Mouse (Mus musculus) liver, embryonic 16.5 days (tissue): ENCODE results near the gene Tmem178b. TPM values are rescaled to one million over a fixed set of nuclear protein-coding genes. Genes with fewer than 3 reads are reported as not detected.

Experiments
- ATAC-seq: fragments of 200-750 bp; cut with Nextera tagmentation; 2 replicates; pipeline ENCODE4 v1.8.0; 2017; ENCODE audit warnings: low read depth, mild to moderate bottlenecking, moderate number of reproducible peaks, moderate library complexity
- H3K27ac ChIP-seq: fragments of 300-500 bp; sonication (generic); 2 replicates; pipeline ENCODE4 v1.5.1; 2014; ENCODE audit warnings: mild to moderate bottlenecking, low read length
- H3K27me3 ChIP-seq: fragments of 300-500 bp; sonication (generic); 2 replicates; pipeline ENCODE4 v1.6.1; 2014; ENCODE audit warnings: low read depth, low read length, mixed read lengths; ENCODE audit not compliant: control insufficient read depth, insufficient read depth
- H3K36me3 ChIP-seq: fragments of 300-500 bp; sonication (generic); 2 replicates; pipeline ENCODE4 v1.6.1; 2014; ENCODE audit warnings: mild to moderate bottlenecking; ENCODE audit not compliant: control insufficient read depth, insufficient read depth
- H3K4me1 ChIP-seq: fragments of 300-500 bp; sonication (generic); 2 replicates; pipeline ENCODE4 v1.6.1; 2014; ENCODE audit warnings: low read depth, low read length, mixed read lengths; ENCODE audit not compliant: control insufficient read depth
- H3K4me2 ChIP-seq: fragments of 300-500 bp; sonication (generic); 2 replicates; pipeline ENCODE4 v1.6.1; 2014; ENCODE audit warnings: low read depth, low read length, mixed read lengths
- H3K4me3 ChIP-seq: fragments of 300-500 bp; sonication (generic); 2 replicates; pipeline ENCODE4 v1.5.1; 2014; ENCODE audit warnings: low read depth, mild to moderate bottlenecking, low read length
- H3K9ac ChIP-seq: fragments of 300-500 bp; sonication (generic); 2 replicates; pipeline ENCODE4 v1.6.1; 2014; ENCODE audit warnings: low read depth, low read length
- H3K9me3 ChIP-seq: fragments of 300-500 bp; sonication (generic); replicated peaks from 2 replicates; pipeline ENCODE4 v1.6.1; 2016; ENCODE audit warnings: low read length; ENCODE audit not compliant: control insufficient read depth
- WGBS: fragments of 180-500 bp; shearing (Covaris S2); extraction: QIAGEN DNeasy Blood & Tissue Kit; methylation state at CpG from one replicate; pipeline ENCODE4 v1.1.7; 2014; ENCODE audit not compliant: insufficient replicate concordance; 5-methylcytosine and 5-hydroxymethylcytosine counted together
- polyA plus RNA-seq: library from polyadenylated mRNA; unstranded; fragments of >200 nt; fragmentation: Nextera tagmentation; extraction: Ambion mirVana; gene quantifications from 2 replicates; pipeline ENCODE4 v1.2.1, GENCODE M21; 2015

The Tmem178b gene
- polyA plus RNA-seq, 1 experiment from 2014 or later = not detected

- Histone ChIP-seq H3K9me3 (no peaks in the 10 kb centered on the region), H3K4me1 (no peaks in the 10 kb centered on the region), H3K27ac (no peak overlapping the region), H3K36me3 (no peaks in the 10 kb centered on the region), H3K4me3 (no peak overlapping the region), H3K9ac (no peak overlapping the region), H3K4me2 (no peak overlapping the region), H3K27me3 (no peaks in the 10 kb centered on the region)
- ATAC-seq = no peak
- 39% methylated on average over 4 of the region's 4 CpGs for WGBS
These were observed 304.8 kb downstream of the Tmem178b start for GRCm38 (mm10) chr6:40177870-40178269.

DNA sequence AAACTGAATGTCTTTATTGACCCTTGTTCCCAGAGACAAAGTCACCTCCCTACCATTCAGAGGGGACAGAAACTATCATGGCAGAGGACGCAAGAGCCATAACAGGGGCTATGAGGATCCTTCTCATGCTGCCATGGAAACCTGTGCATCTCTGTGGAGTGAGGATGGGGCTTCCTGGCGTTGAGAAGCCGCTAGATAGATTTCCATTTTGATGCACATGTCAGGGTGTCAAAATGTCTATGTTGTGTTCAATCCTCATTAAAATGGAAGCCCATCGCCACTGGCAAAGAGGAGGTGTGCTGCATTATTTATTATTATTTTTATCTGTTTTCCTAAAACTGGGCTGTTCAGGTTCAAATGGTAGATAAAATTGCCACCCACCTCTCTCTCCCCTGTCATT, 307.5 kb downstream of the Tmem178b start:
- Histone ChIP-seq H3K36me3 (no peaks in the 10 kb centered on the region), H3K4me1 (no peaks in the 10 kb centered on the region), H3K9ac (no peak overlapping the region), H3K4me3 (no peak overlapping the region), H3K27me3 (no peaks in the 10 kb centered on the region), H3K27ac (no peak overlapping the region), H3K9me3 (no peaks in the 10 kb centered on the region), H3K4me2 (no peak overlapping the region)
- 53% methylated on average over 4 of the region's 4 CpGs for WGBS
- ATAC-seq = no peak

DNA sequence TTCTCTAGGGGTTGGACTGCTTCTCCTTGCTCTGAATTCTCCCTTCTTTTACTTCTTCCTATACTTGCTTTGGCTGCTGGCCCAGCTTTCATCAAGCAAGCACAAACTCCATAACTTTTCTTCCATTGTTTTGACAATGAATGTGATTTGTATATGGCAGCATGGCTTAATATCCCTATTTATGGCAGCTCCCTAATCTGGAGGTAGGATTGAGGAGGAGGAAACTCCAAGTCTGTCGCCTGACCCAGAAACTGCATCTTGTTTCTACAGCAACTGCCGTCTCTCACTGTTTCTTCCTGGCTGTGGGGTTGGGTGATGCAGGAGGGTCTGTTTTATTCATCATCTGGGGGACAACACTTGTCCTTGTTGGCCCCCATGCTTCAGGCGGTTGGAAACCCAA, 327.6 kb downstream of the Tmem178b start:
- no peak overlapping the region for H3K4me2 ChIP-seq
- no peaks in the 10 kb centered on the region for H3K9me3 ChIP-seq
- no peak overlapping the region for H3K9ac ChIP-seq
- no peaks in the 10 kb centered on the region for H3K4me1 ChIP-seq
- no peaks in the 10 kb centered on the region for H3K36me3 ChIP-seq
- no peaks in the 10 kb centered on the region for H3K27me3 ChIP-seq
- no peak overlapping the region for H3K4me3 ChIP-seq
- ATAC-seq = no peak
- 43% methylated on average over 3 of the region's 3 CpGs for WGBS
- no peak overlapping the region for H3K27ac ChIP-seq

DNA sequence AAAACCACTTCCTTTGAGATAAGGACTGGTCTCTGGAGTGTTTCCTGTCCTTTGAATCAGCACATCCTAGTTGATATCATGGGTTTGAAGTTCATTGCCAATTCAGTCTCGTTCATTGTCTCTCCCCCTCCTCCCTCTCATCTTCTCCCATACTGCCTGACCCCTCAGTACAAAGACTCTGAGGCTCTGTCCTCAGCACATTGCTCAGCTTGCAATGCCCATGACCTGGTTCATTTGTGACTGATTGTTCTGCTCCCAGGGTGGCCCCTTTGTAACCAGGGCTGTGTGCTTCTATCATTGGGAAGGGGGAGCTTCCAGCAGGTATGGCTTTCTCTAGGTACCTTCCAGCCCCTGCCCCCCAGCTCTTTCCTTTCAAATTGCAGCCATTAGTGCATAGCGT, 329.5 kb downstream of the Tmem178b start:
- Histone ChIP-seq H3K4me2 (no peak overlapping the region), H3K4me3 (no peak overlapping the region), H3K9ac (no peak overlapping the region), H3K4me1 (no peaks in the 10 kb centered on the region), H3K9me3 (no peaks in the 10 kb centered on the region), H3K36me3 (no peaks in the 10 kb centered on the region), H3K27me3 (no peaks in the 10 kb centered on the region), H3K27ac (no peak overlapping the region)
- 34% methylated on average over 2 of the region's 2 CpGs for WGBS
- no peak for ATAC-seq

DNA sequence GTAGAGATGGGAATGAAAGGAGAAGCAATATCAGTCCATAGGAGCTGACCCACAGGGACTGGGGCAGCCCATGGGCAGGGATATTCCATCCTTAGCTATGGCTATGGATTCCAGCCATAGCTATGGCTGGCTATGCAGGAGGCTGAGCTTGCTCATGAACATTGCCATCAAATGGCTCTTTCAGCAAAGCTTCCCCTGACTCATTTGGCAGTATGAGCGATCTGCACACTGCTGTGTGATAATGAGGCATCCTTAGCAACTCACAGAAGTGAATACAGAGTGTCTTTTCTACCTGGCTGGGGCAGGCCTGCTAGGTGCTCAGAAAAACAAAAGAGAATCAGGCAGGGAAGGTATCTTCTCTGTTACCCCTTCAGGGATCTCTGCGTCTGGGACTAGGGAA, 332.3 kb downstream of the Tmem178b start:
- WGBS = 48% methylated on average over 2 of the region's 2 CpGs
- Histone ChIP-seq H3K4me2 (no peak overlapping the region), H3K27ac (no peak overlapping the region), H3K9ac (no peak overlapping the region), H3K4me1 (no peaks in the 10 kb centered on the region), H3K36me3 (no peaks in the 10 kb centered on the region), H3K4me3 (no peak overlapping the region), H3K9me3 (no peaks in the 10 kb centered on the region), H3K27me3 (no peaks in the 10 kb centered on the region)
- no peak for ATAC-seq

DNA sequence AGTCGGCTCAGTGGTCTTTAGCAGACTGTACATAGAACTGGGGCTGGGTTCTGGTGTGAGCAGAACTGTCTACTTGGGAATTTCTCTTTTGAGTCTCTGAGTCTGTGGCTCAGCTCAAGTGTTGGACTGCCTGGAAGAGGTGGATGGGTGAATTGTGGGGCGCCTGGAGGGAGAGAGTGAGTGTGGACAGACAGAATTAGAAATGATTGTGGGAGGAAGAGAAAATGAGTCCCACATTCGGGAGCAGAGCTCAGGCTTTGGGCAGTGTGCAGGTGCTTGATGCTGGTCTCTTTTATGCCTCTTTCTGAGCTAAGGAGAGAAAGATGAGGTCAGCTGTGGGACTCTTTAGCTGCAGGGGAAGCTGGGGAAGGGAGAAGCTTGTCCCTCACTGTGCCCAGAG, 334.9 kb downstream of the Tmem178b start:
- H3K9ac ChIP-seq = no peak overlapping the region
- ATAC-seq = no peak
- H3K27me3 ChIP-seq = no peaks in the 10 kb centered on the region
- no peak overlapping the region for H3K4me3 ChIP-seq
- no peak overlapping the region for H3K27ac ChIP-seq
- no peaks in the 10 kb centered on the region for H3K4me1 ChIP-seq
- no peak overlapping the region for H3K4me2 ChIP-seq
- no peaks in the 10 kb centered on the region for H3K36me3 ChIP-seq
- WGBS = 48% methylated on average over 3 of the region's 3 CpGs
- H3K9me3 ChIP-seq = no peaks in the 10 kb centered on the region

DNA sequence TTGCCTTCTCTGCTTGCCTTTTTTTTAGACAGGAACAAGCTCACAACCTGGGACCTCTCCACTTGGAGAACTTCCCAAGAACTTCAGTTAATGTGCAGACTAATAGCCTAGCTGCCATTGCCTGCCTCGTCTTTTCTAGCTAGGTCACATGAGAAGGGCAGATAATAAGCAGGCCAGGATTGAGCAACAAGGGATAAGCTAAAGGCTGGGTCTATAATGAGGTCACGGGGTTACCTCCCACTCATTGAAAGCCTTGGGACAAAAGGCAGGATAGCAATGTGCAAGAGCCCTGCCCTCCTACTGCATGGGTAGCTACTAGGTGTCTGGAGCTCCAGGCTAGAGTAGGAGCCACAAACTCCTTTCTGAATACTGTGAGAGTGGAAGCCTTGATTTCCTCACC, 336.1 kb downstream of the Tmem178b start:
- no peak overlapping the region for H3K4me2 ChIP-seq
- no peak overlapping the region for H3K27ac ChIP-seq
- no peaks in the 10 kb centered on the region for H3K4me1 ChIP-seq
- H3K36me3 ChIP-seq = no peaks in the 10 kb centered on the region
- H3K9ac ChIP-seq = no peak overlapping the region
- WGBS = 23% methylated on average over 2 of the region's 2 CpGs
- no peak for ATAC-seq
- H3K27me3 ChIP-seq = no peaks in the 10 kb centered on the region
- no peak overlapping the region for H3K4me3 ChIP-seq
- no peaks in the 10 kb centered on the region for H3K9me3 ChIP-seq

GRCm38 (mm10) chr6:40217154-40217553, 344.1 kb downstream of the Tmem178b start:
- Histone ChIP-seq H3K27me3 (no peaks in the 10 kb centered on the region), H3K36me3 (no peaks in the 10 kb centered on the region), H3K9me3 (no peaks in the 10 kb centered on the region), H3K4me2 (no peak overlapping the region), H3K4me1 (no peaks in the 10 kb centered on the region), H3K27ac (no peak overlapping the region), H3K4me3 (no peak overlapping the region), H3K9ac (no peak overlapping the region)
- WGBS = 88% methylated on average over 12 of the region's 12 CpGs
- ATAC-seq = no peak

DNA sequence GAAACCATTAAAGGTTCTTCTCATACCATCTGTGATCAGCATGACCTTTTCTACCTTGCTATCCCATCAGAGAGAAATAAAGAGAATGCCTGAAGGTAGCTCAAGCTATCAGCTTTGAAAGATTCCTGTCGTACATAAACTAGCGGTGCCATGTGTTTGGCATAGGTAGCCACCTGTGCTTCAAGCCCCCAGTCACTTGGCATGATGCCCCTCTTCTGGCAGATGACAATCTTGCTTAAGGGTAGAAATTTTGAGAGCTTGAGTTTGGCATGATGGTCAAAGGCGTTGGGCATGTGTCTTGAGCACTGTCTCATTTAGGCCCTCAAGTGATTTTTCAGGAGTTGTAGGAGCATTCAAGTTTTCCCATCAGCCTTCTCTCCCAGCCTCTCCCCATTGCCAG, 344.6 kb downstream of the Tmem178b start:
- 65% methylated on average over 3 of the region's 3 CpGs for WGBS
- no peak for ATAC-seq
- H3K9ac ChIP-seq = no peak overlapping the region
- no peak overlapping the region for H3K4me3 ChIP-seq
- H3K27me3 ChIP-seq = no peaks in the 10 kb centered on the region
- H3K4me1 ChIP-seq = no peaks in the 10 kb centered on the region
- H3K36me3 ChIP-seq = no peaks in the 10 kb centered on the region
- H3K4me2 ChIP-seq = no peak overlapping the region
- no peak overlapping the region for H3K27ac ChIP-seq
- no peaks in the 10 kb centered on the region for H3K9me3 ChIP-seq

GRCm38 (mm10) chr6:40220634-40221120, 347.6 kb downstream of the Tmem178b start:
- H3K9ac ChIP-seq = no peak overlapping the region
- no peak overlapping the region for H3K4me2 ChIP-seq
- H3K4me3 ChIP-seq = no peak overlapping the region
- H3K27me3 ChIP-seq = no peaks in the 10 kb centered on the region
- no peaks in the 10 kb centered on the region for H3K4me1 ChIP-seq
- H3K9me3 ChIP-seq = no peaks in the 10 kb centered on the region
- H3K36me3 ChIP-seq = no peaks in the 10 kb centered on the region
- H3K27ac ChIP-seq = no peak overlapping the region
- no peak for ATAC-seq
